Mouse (Mus musculus) spleen, adult 2 months (tissue): ENCODE measurements around the gene Calb2. TPM values are rescaled to one million over a fixed set of nuclear protein-coding genes. Genes with fewer than 3 reads are reported as not detected.

Experiments
- DNase-seq, 2 experiments: peaks; one replicate each; pipeline versions ENCODE4 v3.0.0 to v3.0.0-alpha.2; 2012 to 2021; ENCODE audit warnings: low spot score in 2 of 2, low read depth in 1 of 2
- H3K27ac ChIP-seq: fragments of 200-500 bp; 2 replicates; pipeline ENCODE4 v1.5.1; 2012; ENCODE audit warnings: low read length, inconsistent platforms; ENCODE audit not compliant: insufficient read depth
- H3K27me3 ChIP-seq: fragments of 200-500 bp; 2 replicates; pipeline ENCODE4 v1.6.1; 2012; ENCODE audit warnings: mild to moderate bottlenecking, moderate library complexity, low read length, inconsistent platforms; ENCODE audit not compliant: control insufficient read depth, insufficient read depth
- H3K36me3 ChIP-seq: fragments of 200-500 bp; 2 replicates; pipeline ENCODE4 v1.6.1; 2012; ENCODE audit warnings: mild to moderate bottlenecking, low read length, inconsistent platforms; ENCODE audit not compliant: control insufficient read depth, insufficient read depth
- H3K4me1 ChIP-seq: fragments of 200-500 bp; 2 replicates; pipeline ENCODE4 v1.6.1; 2011; ENCODE audit warnings: inconsistent platforms; ENCODE audit not compliant: control insufficient read depth, insufficient read depth, insufficient read length
- H3K4me3 ChIP-seq: fragments of 200-500 bp; 2 replicates; pipeline ENCODE4 v1.5.1; 2011; ENCODE audit warnings: mild to moderate bottlenecking, inconsistent platforms; ENCODE audit not compliant: insufficient read depth, insufficient read length; ENCODE audit errors: extremely low read depth
- CTCF ChIP-seq: fragments of 200-500 bp; IDR thresholded peaks from 2 replicates; pipeline ENCODE4 v1.5.1; 2011; ENCODE audit warnings: mild to moderate bottlenecking, inconsistent platforms; ENCODE audit not compliant: insufficient read depth, insufficient read length, insufficient replicate concordance; ENCODE audit errors: extremely low read depth
- POLR2A ChIP-seq: fragments of 200-500 bp; IDR thresholded peaks from 2 replicates; pipeline ENCODE4 v1.6.1; 2011; ENCODE audit warnings: low read depth, low read length, inconsistent platforms
- WGBS: fragments of 180-500 bp; shearing (Covaris S2); methylation state at CpG from one replicate; pipeline ENCODE4 v1.1.7; 2018; 5-methylcytosine and 5-hydroxymethylcytosine counted together
- polyA plus RNA-seq: library from polyadenylated mRNA; depleted of rRNA; stranded (reverse); fragments of >200 nt; gene quantifications from 2 replicates; pipeline ENCODE4 v1.2.3, GENCODE M21; 2012; rRNA removed

Calb2 gene
- polyA plus RNA-seq, 1 experiment, result not detected

DNA sequence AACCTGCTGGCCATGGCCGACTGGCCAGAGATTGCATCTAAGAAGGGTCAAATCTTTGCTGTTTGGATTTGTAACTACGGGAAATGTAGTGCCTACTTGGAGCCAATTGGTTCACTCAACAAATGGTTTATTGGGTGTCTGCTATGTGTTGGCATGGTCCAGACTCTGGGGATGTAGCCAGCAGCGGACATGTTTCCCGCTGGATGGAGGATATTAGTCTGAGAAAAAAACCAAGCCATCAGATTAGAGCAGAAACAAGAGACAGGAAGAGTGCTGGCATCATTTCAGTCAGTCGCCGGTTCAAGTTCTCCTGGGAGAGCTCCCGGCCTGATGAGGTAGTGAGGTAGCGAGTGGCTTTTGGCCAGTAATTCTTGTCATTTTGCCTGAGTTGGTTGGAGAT, 33.8 kb downstream of the Calb2 start:
- Histone ChIP-seq H3K27ac (no peak overlapping the region), H3K27me3 (no peaks in the 10 kb centered on the region), H3K4me3 (no peak overlapping the region), H3K36me3 (no peaks in the 10 kb centered on the region), H3K4me1 (no peaks in the 10 kb centered on the region)
- WGBS, result 92% methylated on average over 8 of the region's 8 CpGs
- DNase-seq, result no peak
- no peak for TF ChIP-seq POLR2A
- no peak for TF ChIP-seq CTCF

DNA sequence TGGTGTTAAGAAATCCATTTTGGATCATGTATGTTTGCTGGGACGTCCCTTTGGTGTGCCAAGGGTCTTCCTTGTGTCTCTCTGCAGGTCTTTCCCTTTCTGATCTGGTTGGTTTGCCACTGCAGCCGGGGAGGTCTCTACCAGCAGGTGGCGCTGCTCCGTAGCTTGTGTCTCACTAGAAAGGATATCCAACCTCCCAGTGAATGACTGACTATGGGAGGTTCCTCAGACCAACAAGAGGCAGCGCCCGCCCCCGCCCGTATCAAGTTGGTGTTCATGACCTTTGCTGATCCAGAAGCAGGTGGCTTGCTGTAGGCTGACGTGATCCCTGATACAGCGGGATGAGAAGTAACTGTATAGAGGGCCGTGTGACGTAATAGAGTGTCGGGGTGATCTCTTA, 37.5 kb downstream of the Calb2 start:
- peak; percentile 61; the same call in 1 of the 2 replicates for TF ChIP-seq CTCF
- TF ChIP-seq POLR2A, result no peak
- WGBS, result 23% methylated on average over 13 of the region's 13 CpGs
- no peak overlapping the region for H3K4me3 ChIP-seq
- no peaks in the 10 kb centered on the region for H3K27me3 ChIP-seq
- no peaks in the 10 kb centered on the region for H3K36me3 ChIP-seq
- no peak overlapping the region for H3K27ac ChIP-seq
- DNase-seq, result peak in 1 of 2 experiments; percentile 27
- H3K4me1 ChIP-seq, result no peaks in the 10 kb centered on the region

DNA sequence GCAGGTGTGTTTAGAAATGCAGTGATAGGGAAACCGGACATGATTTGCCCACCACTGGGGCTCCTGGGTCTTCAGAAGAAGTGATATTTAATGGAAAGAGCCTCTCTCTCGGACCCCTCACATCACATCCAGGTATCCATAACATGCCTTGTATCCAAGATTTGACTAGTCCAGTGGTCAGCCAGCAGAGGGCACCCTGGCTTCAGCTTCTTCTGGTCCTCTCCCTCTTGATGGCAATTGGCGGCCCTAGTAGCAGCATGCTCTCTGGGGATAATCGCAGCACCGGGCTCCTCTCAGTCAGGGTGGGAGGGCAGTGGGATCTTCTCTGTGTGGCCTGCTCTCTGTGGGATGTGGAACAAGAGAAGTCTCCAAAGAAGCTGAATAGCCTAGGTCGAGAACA, 48.3 kb downstream of the Calb2 start:
- TF ChIP-seq POLR2A (no peak), CTCF (no peak)
- H3K4me3 ChIP-seq, result no peak overlapping the region
- H3K4me1 ChIP-seq, result no peaks in the 10 kb centered on the region
- H3K36me3 ChIP-seq, result no peaks in the 10 kb centered on the region
- DNase-seq, result no peak
- no peaks in the 10 kb centered on the region for H3K27me3 ChIP-seq
- WGBS, result 49% methylated on average over 6 of the region's 6 CpGs
- H3K27ac ChIP-seq, result no peak overlapping the region

DNA sequence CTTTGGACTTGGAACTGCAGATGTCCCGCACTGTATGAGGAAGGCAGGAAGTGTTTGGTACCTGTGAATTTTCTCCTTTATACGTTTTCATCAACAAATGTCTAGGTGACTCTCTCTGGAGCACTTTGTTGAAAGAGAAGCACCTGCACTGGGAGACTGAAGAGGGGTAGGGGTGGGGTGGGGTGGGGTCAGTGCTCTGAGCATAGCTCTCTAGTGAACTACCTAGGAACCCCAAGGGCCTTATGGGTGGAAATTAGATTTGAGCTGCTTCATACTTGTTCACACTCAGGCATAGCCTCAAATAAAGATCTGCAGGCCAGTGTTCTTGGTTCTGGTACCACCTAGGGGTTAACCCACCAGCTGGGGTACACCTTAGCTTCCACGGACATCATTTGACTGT, 65.4 kb downstream of the Calb2 start, which contains the start of gene Gm17720:
TSS of gene Gm17720 (minus strand) at position 101 of the 400 bp plus-strand sequence.
- Histone ChIP-seq H3K4me3 (no peak within 1 kb of the TSS), H3K36me3 (no peaks in the 10 kb centered on the region), H3K27me3 (no peaks in the 10 kb centered on the region), H3K27ac (no peak within 1 kb of the TSS), H3K4me1 (no peaks in the 10 kb centered on the region)
- no peak for DNase-seq
- TF ChIP-seq CTCF (no peak), POLR2A (no peak)
- WGBS, result 65% methylated on average over 3 of the region's 3 CpGs

DNA sequence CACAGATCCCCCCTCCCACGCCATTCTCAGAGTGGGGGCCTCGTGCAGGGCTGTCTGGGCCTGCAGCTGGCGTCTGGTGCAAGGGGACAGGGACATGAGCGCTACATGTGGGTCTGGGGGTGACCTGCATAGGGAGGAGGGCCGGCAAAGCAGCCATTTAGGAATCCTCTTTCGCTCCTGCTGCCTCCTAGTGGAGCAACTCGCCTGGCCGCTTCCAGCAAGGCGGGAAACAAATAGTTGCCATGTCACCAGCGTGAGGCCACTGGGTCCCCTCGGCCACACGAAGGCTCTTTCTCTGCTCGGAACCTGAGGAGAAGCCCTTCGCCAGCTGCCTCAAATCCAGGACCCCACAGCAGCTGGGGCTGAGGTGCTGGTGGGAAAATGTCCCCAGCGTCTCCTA, 66.3 kb downstream of the Calb2 start:
- Histone ChIP-seq H3K4me3 (no peak overlapping the region), H3K27ac (no peak overlapping the region), H3K27me3 (no peaks in the 10 kb centered on the region), H3K4me1 (no peaks in the 10 kb centered on the region), H3K36me3 (no peaks in the 10 kb centered on the region)
- WGBS, result 88% methylated on average over 15 of the region's 15 CpGs
- TF ChIP-seq POLR2A (no peak), CTCF (no peak)
- DNase-seq, result no peak

DNA sequence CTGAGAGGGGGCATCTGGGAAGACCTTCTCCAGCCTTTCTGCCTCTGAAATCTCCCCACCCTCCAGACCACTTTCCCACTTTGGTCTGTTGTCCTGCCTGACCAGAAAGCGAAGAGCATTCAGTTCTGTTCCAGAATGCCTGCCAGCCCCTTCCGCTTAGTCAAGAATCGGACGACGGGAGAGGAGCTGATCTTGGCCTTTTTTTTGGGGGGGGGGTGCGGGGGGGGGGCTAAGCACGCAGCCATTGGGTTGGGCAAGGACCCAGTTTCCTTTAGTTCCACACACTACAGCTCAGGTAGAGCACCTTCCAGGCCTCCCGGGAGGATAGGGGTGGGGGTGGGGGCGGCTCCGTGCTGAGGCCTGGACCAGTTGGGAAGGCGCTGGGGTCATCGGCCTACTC, 67.1 kb downstream of the Calb2 start, which contains the start of gene Gm21964:
TSS of gene Gm21964 (plus strand) at position 301 of the 400 bp plus-strand sequence.
- Histone ChIP-seq H3K27me3 (no peaks in the 10 kb centered on the region), H3K4me3 (no peak within 1 kb of the TSS), H3K27ac (no peak within 1 kb of the TSS), H3K4me1 (no peaks in the 10 kb centered on the region), H3K36me3 (no peaks in the 10 kb centered on the region)
- TF ChIP-seq CTCF (no peak), POLR2A (no peak)
- 89% methylated on average over 12 of the region's 12 CpGs for WGBS
- DNase-seq, result no peak

DNA sequence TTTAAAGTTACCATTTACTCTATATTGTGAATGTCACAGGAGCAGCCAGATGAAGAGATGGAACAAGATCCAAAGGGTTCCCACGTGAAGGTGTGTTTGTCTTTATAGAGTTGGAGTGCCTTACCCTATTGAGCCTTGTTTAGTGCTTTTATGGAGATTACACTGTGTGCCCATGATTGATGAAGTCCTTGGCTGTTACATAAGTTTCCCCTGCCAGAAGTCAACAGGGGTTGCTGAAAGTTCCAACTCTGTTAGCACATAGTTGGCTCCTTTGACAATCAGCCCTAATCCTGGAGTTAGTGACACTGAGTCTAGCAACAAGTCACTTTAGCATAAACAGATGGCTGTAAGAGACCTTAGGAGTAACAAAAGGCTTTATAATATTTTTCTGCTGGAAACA, 76.1 kb downstream of the Calb2 start:
- Histone ChIP-seq H3K36me3 (no peaks in the 10 kb centered on the region), H3K4me1 (no peaks in the 10 kb centered on the region), H3K27me3 (no peaks in the 10 kb centered on the region), H3K4me3 (no peak overlapping the region), H3K27ac (no peak overlapping the region)
- 43% methylated on average over 1 of the region's 1 CpGs for WGBS
- TF ChIP-seq CTCF (no peak), POLR2A (no peak)
- no peak for DNase-seq

Other genes starting within 250 kb of the Calb2 start
- gene Marveld3, start 206.0 kb downstream of the Calb2 start, polyA plus RNA-seq, result 0.11 and 0.21 TPM in 2 replicates
- gene Tat, start 177.8 kb downstream of the Calb2 start, polyA plus RNA-seq, result 0.14 TPM in 1 of 2 replicates, not detected in the other
- gene Chst4, start 128.5 kb downstream of the Calb2 start, polyA plus RNA-seq, result 0.18 and 0.46 TPM in 2 replicates
- 0.05 and 0.13 TPM in 2 replicates for gene Zfp612, start 88.5 kb downstream of the Calb2 start, polyA plus RNA-seq
- gene Gm21964, start 67.0 kb downstream of the Calb2 start, polyA plus RNA-seq, result not detected in 2 replicates
- not detected in 2 replicates for gene Gm17720, start 65.5 kb downstream of the Calb2 start, polyA plus RNA-seq
- 2.9 and 3.2 TPM in 2 replicates for gene Cmtr2, start 47.5 kb upstream of the Calb2 start, polyA plus RNA-seq
- under 0.01 and 0.01 TPM in 2 replicates for gene Hydin, start 98.8 kb upstream of the Calb2 start, polyA plus RNA-seq